9 mouse cellular contexts compared by ENCODE assay signal in the genomic region with DNA sequence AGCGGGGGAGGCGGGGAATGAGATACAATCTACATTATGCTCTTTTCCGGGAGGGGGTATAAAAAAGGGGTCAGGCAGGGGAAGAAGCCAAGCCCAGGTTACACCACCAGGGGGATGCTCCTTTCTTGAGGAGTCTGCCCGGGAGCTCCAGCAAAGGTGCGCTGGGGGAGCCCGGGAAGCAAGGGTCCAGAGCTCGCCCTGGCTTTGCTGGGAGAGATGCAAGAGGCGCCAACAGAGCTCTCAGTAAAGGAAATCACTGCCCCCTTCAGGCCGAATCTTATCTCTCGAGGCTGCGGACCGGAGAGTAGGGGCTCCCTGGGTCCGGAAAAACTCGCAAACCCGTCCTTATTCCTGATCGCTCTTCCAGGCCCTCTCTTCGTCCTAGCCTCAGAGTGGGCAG. TPM values are rescaled to one million over a fixed set of nuclear protein-coding genes. Genes with fewer than 3 reads are reported as not detected.
A peak's percentile ranks its signal among the peaks of the same experiment; 100 is the strongest.
DNase-seq lines count a peak whose midpoint lies in the region; ATAC-seq lines count a peak whose summit lies in the region.
"Had no signal": no experiment of that assay in that cellular context is flagged by ENCODE, and none has a peak within 500 bp of the region (broad histone marks: within the 10 kb centered on the region; RNA-seq: fewer than 3 reads in every experiment).

No protein-coding gene starts in this region.

- H3K9me3 ChIP-seq in hindbrain, embryonic 10.5 days = no peaks in the 10 kb centered on the region
- no peaks in the 10 kb centered on the region for H3K9me3 ChIP-seq in midbrain, embryonic 15.5 days
- H3K9me3 ChIP-seq: limb, embryonic 15.5 days had no signal

- no peaks in the 10 kb centered on the region for H3K36me3 ChIP-seq in hindbrain, embryonic 10.5 days
- H3K36me3 ChIP-seq in midbrain, embryonic 15.5 days (replicated peaks) = no peaks in the 10 kb centered on the region
- H3K36me3 ChIP-seq: limb, embryonic 15.5 days had no signal

- no peak overlapping the region for H3K27ac ChIP-seq in hindbrain, embryonic 10.5 days
- H3K27ac ChIP-seq in midbrain, embryonic 15.5 days = peak overlapping the region; percentile 91
- H3K27ac ChIP-seq: limb, embryonic 15.5 days had no signal

- H3K4me3 ChIP-seq in hindbrain, embryonic 10.5 days = peak overlapping the region; percentile 71
- peak overlapping the region; percentile 70 for H3K4me3 ChIP-seq in midbrain, embryonic 15.5 days

- ATAC-seq in common myeloid progenitor, adult 5-6 weeks (replicated peaks; ENCODE audit: low read depth, poor library complexity, severe bottlenecking) = peak; percentile 45; the same call in 1 of the 2 replicates
- peak; percentile 62 for ATAC-seq in midbrain, embryonic 15.5 days (replicated peaks)

- H3K27me3 ChIP-seq in hindbrain, embryonic 10.5 days (ENCODE audit: insufficient read depth, poor library complexity, severe bottlenecking) = peaks cover 70% of the 10 kb centered on the region
- H3K27me3 ChIP-seq in midbrain, embryonic 15.5 days (replicated peaks) = peaks cover 22% of the 10 kb centered on the region; the same call in 1 of the 2 replicates

- H3K4me2 ChIP-seq in midbrain, embryonic 15.5 days = peak overlapping the region; percentile 70

- WGBS in hindbrain, embryonic 10.5 days = 2% methylated on average over 17 of the region's 17 CpGs
- WGBS in midbrain, embryonic 15.5 days = 3% methylated on average over 17 of the region's 17 CpGs

- DNase-seq in layer of hippocampus, adult 11-12 months (ENCODE audit: low spot score) = peak; percentile 80
- DNase-seq in layer of hippocampus, adult 9-10 months (ENCODE audit: low spot score) = no peak
- DNase-seq in hindbrain, embryonic 10.5 days (ENCODE audit: low spot score) = peak; percentile 65
- peak; percentile 58 to 72 for DNase-seq in layer of hippocampus, postnatal 25 days (ENCODE audit: extremely low spot score in 1 of 2, low spot score in 1 of 2)
- DNase-seq in thymus, postnatal 25 days = peak; percentile 51
- DNase-seq in gastrocnemius, adult 18-20 months (ENCODE audit: low spot score) = no peak

- peak overlapping the region; percentile 72 for H3K9ac ChIP-seq in midbrain, embryonic 15.5 days
- H3K9ac ChIP-seq: limb, embryonic 15.5 days had no signal

- peaks cover 29% of the 10 kb centered on the region for H3K4me1 ChIP-seq in hindbrain, embryonic 10.5 days (replicated peaks)
- peaks cover 35% of the 10 kb centered on the region for H3K4me1 ChIP-seq in midbrain, embryonic 15.5 days

RNA-seq across cellular contexts. Expression of gene Gabbr2, which starts 1.8 kb away (rescaled TPM):
- total RNA-seq in common myeloid progenitor, adult 5-6 weeks (2017) = 0.05 TPM in 1 of 2 replicates, not detected in the other
- 0.24 and 0.27 TPM in 2 replicates for polyA plus RNA-seq in hindbrain, embryonic 10.5 days (2016; fragmentation: Nextera tagmentation; extraction: Ambion mirVana)
- total RNA-seq in layer of hippocampus, postnatal 25 days (2021) = 100 to 1,000 TPM; 200 to 208 TPM
- 12.7 and 14.8 TPM in 2 replicates for polyA plus RNA-seq in midbrain, embryonic 15.5 days (2015; fragmentation: Nextera tagmentation; extraction: Ambion mirVana)
- under 1 TPM in 1 of 2 experiments, not detected in 1; 0.05 TPM for total RNA-seq in gastrocnemius, adult 18-20 months (2021)

Comparison
In these comparisons a context has a peak if more than half of its experiments do, and no peak if none do; other contexts are left out.
1. DNase-seq: peak in layer of hippocampus, adult 11-12 months (single experiment), hindbrain, embryonic 10.5 days (single experiment), layer of hippocampus, postnatal 25 days (2 of 2) and thymus, postnatal 25 days (single experiment); none in layer of hippocampus, adult 9-10 months (single experiment) and gastrocnemius, adult 18-20 months (single experiment).
2. RNA of gene Gabbr2, which starts 1.8 kb away (total RNA-seq): 200 to 208 TPM in layer of hippocampus, postnatal 25 days; 0.05 TPM in common myeloid progenitor, adult 5-6 weeks and 0.05 TPM in gastrocnemius, adult 18-20 months; every median in the first group is over 100 times any median in the second.